ENCODE assay signal across 10 mouse cellular contexts in genomic region chr4:120172050-120172684, GRCm38 (mm10). TPM values are rescaled to one million over a fixed set of nuclear protein-coding genes. Genes with fewer than 3 reads are reported as not detected.
DNase-seq lines count a peak whose midpoint lies in the region; ATAC-seq and TF ChIP-seq lines count a peak whose summit lies in the region.
"Had no signal": no experiment of that assay in that cellular context is flagged by ENCODE, and none has a peak within 500 bp of the region (broad histone marks: within the 10 kb centered on the region; RNA-seq: fewer than 3 reads in every experiment).

No protein-coding gene starts in this region.

- no peak for TF ChIP-seq CTCF in kidney, adult 2 months (conservative IDR thresholded peaks at IDR 0.05; ENCODE audit: insufficient read depth, insufficient read length, low read depth, low read length)
- TF ChIP-seq CTCF in left cerebral cortex, adult 2 months (IDR thresholded peaks at IDR 0.05): no peak

- H3K36me3 ChIP-seq in kidney, adult 2 months (ENCODE audit: control insufficient read depth, insufficient read depth, low read length): no peaks in the 10 kb centered on the region
- H3K36me3 ChIP-seq in heart, embryonic 15.5 days: no peaks in the 10 kb centered on the region

- DNase-seq in kidney, adult 2 months: peak; percentile 7
- no peak for DNase-seq in kidney, adult 8-10 months
- DNase-seq in adipocyte (ENCODE audit: low spot score): peak; percentile 27
- DNase-seq in left cerebral cortex, adult 2 months (ENCODE audit: extremely low spot score in 1 of 2, low spot score in 2 of 2): peak; percentile 41 to 49
- DNase-seq in right cerebral cortex, postnatal 10 days (ENCODE audit: low spot score in 2 of 2): peak; percentile 80 to 83

- TF ChIP-seq POLR2A in kidney, adult 2 months (IDR thresholded peaks at IDR 0.05; ENCODE audit: low read depth, low read length): no peak

- WGBS in kidney, adult 2 months: 36% methylated on average over 7 of the region's 7 CpGs
- 15% methylated on average over 7 of the region's 7 CpGs for WGBS in heart, embryonic 15.5 days

- H3K9me3 ChIP-seq in heart, embryonic 15.5 days (replicated peaks): no peaks in the 10 kb centered on the region

- ATAC-seq in heart, embryonic 15.5 days (replicated peaks; ENCODE audit: insufficient number of reproducible peaks, insufficient read depth, low FRiP score, low read depth): peak; percentile 48; the same call in 1 of the 2 replicates
- no peak for ATAC-seq in CD4-positive, CD25-positive, alpha-beta regulatory T cell, adult 4 months
- no peak for ATAC-seq in inflammation-experienced regulatory T-cells, adult 6 months

- H3K27me3 ChIP-seq in kidney, adult 2 months (replicated peaks; ENCODE audit: control insufficient read depth, insufficient read depth, low read length): no peaks in the 10 kb centered on the region
- H3K27me3 ChIP-seq in heart, embryonic 15.5 days: no peaks in the 10 kb centered on the region

- no peak overlapping the region for H3K4me2 ChIP-seq in heart, embryonic 15.5 days

- H3K9ac ChIP-seq in heart, embryonic 15.5 days: peak overlapping the region; percentile 33; the same call in 1 of the 2 replicates

- no peak overlapping the region for H3K4me3 ChIP-seq in kidney, adult 2 months (ENCODE audit: insufficient read depth, low read depth, low read length)
- H3K4me3 ChIP-seq in heart, embryonic 15.5 days: no peak overlapping the region
- no peak overlapping the region for H3K4me3 ChIP-seq in left cerebral cortex, adult 2 months

- intact Hi-C loops in left cerebral cortex, adult 2 months (cut with DNase I): no loop called here

- no peaks in the 10 kb centered on the region for H3K4me1 ChIP-seq in kidney, adult 2 months (ENCODE audit: control insufficient read depth, insufficient read depth, low read length)
- peaks cover 29% of the 10 kb centered on the region for H3K4me1 ChIP-seq in heart, embryonic 15.5 days (replicated peaks)

- H3K27ac ChIP-seq in kidney, adult 2 months (ENCODE audit: insufficient read depth, low read depth, low read length): no peak overlapping the region
- peak overlapping the region; percentile 35 for H3K27ac ChIP-seq in heart, embryonic 15.5 days
- no peak overlapping the region for H3K27ac ChIP-seq in left cerebral cortex, adult 2 months

RNA-seq across cellular contexts. Expression of gene Edn2, which starts 11.2 kb away (rescaled TPM):
- not detected in 2 replicates for polyA plus RNA-seq in kidney, adult 2 months (2012; rRNA removed)
- 0.54 and 0.71 TPM in 2 replicates for polyA plus RNA-seq in heart, embryonic 15.5 days (2015; fragmentation: Nextera tagmentation; extraction: Ambion mirVana)
- not detected for total RNA-seq in left cerebral cortex, adult 2 months (2021)
- not detected for polyA plus RNA-seq in CD4-positive, CD25-positive, alpha-beta regulatory T cell, adult 4 months (2017; shearing (Covaris generic))
- not detected for polyA plus RNA-seq in inflammation-experienced regulatory T-cells, adult 6 months (2017; shearing (Covaris generic))
- total RNA-seq: gastrocnemius, postnatal 4 days; MEL had no signal

Comparison
In these comparisons a context has a peak if more than half of its experiments do, and no peak if none do; other contexts are left out.
1. DNase-seq: peak in kidney, adult 2 months (single experiment), adipocyte (single experiment), left cerebral cortex, adult 2 months (2 of 2) and right cerebral cortex, postnatal 10 days (2 of 2); none in kidney, adult 8-10 months (0 of 2).